Mouse (Mus musculus) lung, adult 2 months (tissue): ENCODE measurements around the gene Rbm18.

Source experiments
- CTCF ChIP-seq: fragments of 200-500 bp; IDR thresholded peaks from 2 replicates; pipeline ENCODE4 v1.5.1; 2011; ENCODE audit warnings: mild to moderate bottlenecking, low read length, control low read depth; ENCODE audit not compliant: insufficient read depth
- POLR2A ChIP-seq: fragments of 200-500 bp; IDR thresholded peaks from 2 replicates; pipeline ENCODE4 v1.6.1; 2011; ENCODE audit warnings: low read depth, mild to moderate bottlenecking, control low read depth, low read length, borderline replicate concordance; ENCODE audit errors: extremely low read depth

DNA sequence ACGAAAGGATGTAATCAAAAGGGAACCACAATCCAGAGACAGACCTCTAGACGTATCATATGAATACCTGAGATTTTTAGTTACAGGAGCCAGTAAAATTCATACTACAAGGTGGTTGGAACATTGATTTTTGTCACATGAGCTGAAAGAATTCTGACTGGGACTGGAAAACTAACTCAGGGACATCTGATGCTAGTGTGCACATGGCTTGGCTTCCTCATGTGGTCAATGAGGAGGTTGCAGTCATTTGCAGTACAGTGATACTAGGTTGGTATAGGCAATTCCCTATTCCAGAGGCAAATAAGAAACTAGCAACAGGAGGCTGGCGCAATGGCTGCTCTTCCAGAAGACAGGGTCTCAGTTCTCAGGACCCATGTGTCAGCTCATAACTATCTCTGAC lies 23.9 kb downstream of the Rbm18 start:
- TF ChIP-seq POLR2A = no peak
- TF ChIP-seq CTCF = no peak
